Mouse (Mus musculus): ENCODE measurements around the gene Mrgprf.

DNA sequence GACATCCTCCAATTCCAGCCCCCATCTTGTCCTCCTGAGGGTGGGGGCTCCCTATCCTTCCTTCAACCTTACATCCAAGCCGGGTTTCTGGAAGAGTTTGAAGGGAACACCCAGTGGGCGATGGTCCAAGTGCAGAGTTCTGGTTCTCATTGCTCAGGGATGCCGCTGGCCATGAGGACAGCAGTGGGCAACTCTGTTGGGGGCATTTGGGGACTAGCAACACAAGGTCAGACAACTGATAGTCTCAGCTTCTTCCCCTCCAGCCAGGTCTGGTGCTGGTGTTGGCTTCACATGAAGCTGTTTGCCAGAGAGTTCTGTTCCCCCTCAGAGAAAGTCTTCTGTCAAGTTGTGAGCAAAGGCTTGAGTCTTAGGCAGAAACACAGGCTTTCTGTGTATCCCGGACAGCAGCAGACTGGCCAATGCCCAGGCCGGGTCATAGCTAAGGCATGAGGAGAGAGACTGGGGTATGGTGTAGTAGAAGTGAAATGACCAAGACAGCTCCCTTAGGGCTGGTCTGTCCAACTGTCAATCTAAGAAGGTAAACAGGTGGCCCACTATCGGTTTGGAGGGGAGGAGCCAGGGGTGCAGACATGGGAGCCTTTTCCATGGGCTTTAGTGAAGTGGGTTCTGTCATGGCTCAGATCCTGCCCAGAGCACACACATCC is 845 bp downstream of the Mrgprf start:
- no peak for TF ChIP-seq CTCF (IDR thresholded peaks at IDR 0.05)
- TF ChIP-seq EP300 (IDR thresholded peaks at IDR 0.05) = no peak

Data from lung, postnatal 0 days (tissue).